Mouse (Mus musculus) forebrain, embryonic 14.5 days (tissue): ENCODE results near the gene Myoc. TPM values are rescaled to one million over a fixed set of nuclear protein-coding genes. Genes with fewer than 3 reads are reported as not detected.
A peak's percentile ranks its signal among the peaks of the same experiment; 100 is the strongest.

Experiments used
- ATAC-seq: fragments of 200-750 bp; cut with Nextera tagmentation; 2 replicates; pipeline ENCODE4 v1.8.0; 2017; ENCODE audit warnings: mild to moderate bottlenecking, moderate library complexity
- DNase-seq: peaks from one replicate; pipeline ENCODE4 v3.0.0-alpha.2; 2015; ENCODE audit warnings: low spot score
- H3K27ac ChIP-seq: fragments of 300-500 bp; sonication (generic); 2 replicates; pipeline ENCODE4 v1.5.1; 2014; ENCODE audit warnings: low read depth, mild to moderate bottlenecking, control low read depth, low read length, moderate library complexity
- H3K27me3 ChIP-seq: fragments of 300-500 bp; sonication (generic); replicated peaks from 2 replicates; pipeline ENCODE4 v1.6.1; 2014; ENCODE audit warnings: low read length, control low read depth, mixed read lengths; ENCODE audit not compliant: control insufficient read depth, insufficient read depth
- H3K36me3 ChIP-seq: fragments of 300-500 bp; sonication (generic); 2 replicates; pipeline ENCODE4 v1.6.1; 2014; ENCODE audit warnings: low read length, control low read depth; ENCODE audit not compliant: control insufficient read depth, insufficient read depth
- H3K4me1 ChIP-seq: fragments of 300-500 bp; sonication (generic); 2 replicates; pipeline ENCODE4 v1.6.1; 2014; ENCODE audit warnings: antibody characterized with exemption, low read length, control low read depth; ENCODE audit not compliant: control insufficient read depth, insufficient read depth
- H3K4me2 ChIP-seq: fragments of 300-500 bp; sonication (generic); 2 replicates; pipeline ENCODE4 v1.6.1; 2014; ENCODE audit warnings: mild to moderate bottlenecking, control low read depth, low read length
- H3K4me3 ChIP-seq: fragments of 300-500 bp; sonication (generic); 2 replicates; pipeline ENCODE4 v1.5.1; 2014; ENCODE audit warnings: low read depth, low read length, control low read depth
- H3K9ac ChIP-seq: fragments of 300-500 bp; sonication (generic); 2 replicates; pipeline ENCODE4 v1.6.1; 2014; ENCODE audit warnings: mild to moderate bottlenecking, low read length, control low read depth, moderate library complexity
- H3K9me3 ChIP-seq: fragments of 300-500 bp; sonication (generic); replicated peaks from 2 replicates; pipeline ENCODE4 v1.6.1; 2016; ENCODE audit warnings: low read length, control low read depth, mixed read lengths; ENCODE audit not compliant: control insufficient read depth
- WGBS: fragments of 180-500 bp; shearing (Covaris S2); extraction: QIAGEN DNeasy Blood & Tissue Kit; methylation state at CpG from one replicate; pipeline ENCODE4 v1.1.7; 2014; 5-methylcytosine and 5-hydroxymethylcytosine counted together
- microRNA-seq: library from miRNA; unstranded; fragments of <30 nt; microRNA quantifications from one replicate; pipeline ENCODE4, GENCODE M21; 2016
- polyA plus RNA-seq: library from polyadenylated mRNA; unstranded; fragments of >200 nt; fragmentation: Nextera tagmentation; extraction: Ambion mirVana; gene quantifications from 2 replicates; pipeline ENCODE4 v1.2.1, GENCODE M21; 2014

The Myoc gene
- polyA plus RNA-seq, 1 experiment from 2014 or later, result not detected

GRCm38 (mm10) chr1:162665486-162666174 lies 26.7 kb downstream of the Myoc start:
- Histone ChIP-seq H3K4me2 (peak overlapping the region; percentile 45), H3K27me3 (no peaks in the 10 kb centered on the region), H3K36me3 (peaks cover 9% of the 10 kb centered on the region; the same call in 1 of the 2 replicates), H3K9me3 (no peaks in the 10 kb centered on the region), H3K27ac (no peak overlapping the region), H3K4me1 (no peaks in the 10 kb centered on the region), H3K4me3 (0 out of 2 replicates have a peak overlapping the region, but pooled peaks have one; percentile 9), H3K9ac (peak overlapping the region; percentile 43)
- WGBS, result 3% methylated on average over 11 of the region's 11 CpGs
- DNase-seq (peak; percentile 1), ATAC-seq (peak; percentile 72)

GRCm38 (mm10) chr1:162693721-162694120 lies 54.8 kb downstream of the Myoc start:
- Histone ChIP-seq H3K36me3 (peaks cover 87% of the 10 kb centered on the region), H3K27me3 (no peaks in the 10 kb centered on the region), H3K9ac (no peak overlapping the region), H3K4me2 (no peak overlapping the region), H3K4me3 (no peak overlapping the region), H3K9me3 (no peaks in the 10 kb centered on the region), H3K4me1 (no peaks in the 10 kb centered on the region), H3K27ac (no peak overlapping the region)
- DNase-seq, result no peak
- 85% methylated on average over 2 of the region's 2 CpGs for WGBS
- ATAC-seq, result no peak

- Histone ChIP-seq H3K4me3 (no peak overlapping the region), H3K36me3 (peaks cover 77% of the 10 kb centered on the region), H3K27ac (no peak overlapping the region), H3K9me3 (no peaks in the 10 kb centered on the region), H3K9ac (no peak overlapping the region), H3K4me2 (no peak overlapping the region), H3K27me3 (no peaks in the 10 kb centered on the region), H3K4me1 (no peaks in the 10 kb centered on the region)
- 95% methylated on average over 6 of the region's 6 CpGs for WGBS
- ATAC-seq (no peak), DNase-seq (no peak)
Measured at GRCm38 (mm10) chr1:162697866-162698265, 58.9 kb downstream of the Myoc start.

Small RNA genes within 50 kb of the gene (microRNA-seq; reads per million reads assigned to microRNA genes)
- not detected for gene Gm27616

Other genes with a start within 250 kb of the Myoc start
- gene Dnm3, start 161.1 kb upstream of the Myoc start, polyA plus RNA-seq, result 20.6 and 28.5 TPM in 2 replicates
- 10.2 and 11.6 TPM in 2 replicates for gene Mettl13, start 90.6 kb upstream of the Myoc start, polyA plus RNA-seq
- 52.3 and 64.6 TPM in 2 replicates for gene Vamp4, start 68.6 kb upstream of the Myoc start, polyA plus RNA-seq
- gene Myocos, start 19.1 kb downstream of the Myoc start, polyA plus RNA-seq, result not detected in 2 replicates
- gene Prrc2c, start 101.4 kb downstream of the Myoc start, polyA plus RNA-seq, result 100 and 130 TPM in 2 replicates
- gene Fmo4, start 174.8 kb downstream of the Myoc start, polyA plus RNA-seq, result 0.12 and 0.22 TPM in 2 replicates
- 18.1 and 24.8 TPM in 2 replicates for gene Fmo1, start 227.5 kb downstream of the Myoc start, polyA plus RNA-seq